Mouse (Mus musculus): ENCODE measurements around the gene Gm10600. TPM values are rescaled to one million over a fixed set of nuclear protein-coding genes. Genes with fewer than 3 reads are reported as not detected.

The Gm10600 gene
- not detected in 2 replicates for polyA plus RNA-seq (2012; rRNA removed)

DNA sequence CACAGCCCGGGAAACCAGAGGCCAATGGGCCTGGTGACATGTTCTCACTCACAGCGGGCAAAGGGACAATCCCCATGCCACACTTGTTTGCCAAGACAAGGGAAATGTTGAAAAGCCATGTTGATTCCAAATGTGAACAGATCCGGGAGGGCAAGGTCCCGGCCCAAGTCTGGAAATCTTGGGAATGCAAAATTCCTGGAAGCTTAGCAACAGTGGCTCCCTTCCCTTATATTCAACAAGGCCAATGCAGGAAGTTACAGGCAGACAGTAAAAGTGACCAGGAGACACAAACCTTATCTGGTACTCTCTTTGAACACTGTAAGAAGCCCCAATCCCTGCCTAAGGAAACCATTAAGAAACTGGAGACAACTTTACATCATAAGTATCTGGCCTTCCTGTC lies at the start of gene Gm10600:
Gm10600 (plus strand) TSS at position 301 of the 400 bp plus-strand sequence.

DNA sequence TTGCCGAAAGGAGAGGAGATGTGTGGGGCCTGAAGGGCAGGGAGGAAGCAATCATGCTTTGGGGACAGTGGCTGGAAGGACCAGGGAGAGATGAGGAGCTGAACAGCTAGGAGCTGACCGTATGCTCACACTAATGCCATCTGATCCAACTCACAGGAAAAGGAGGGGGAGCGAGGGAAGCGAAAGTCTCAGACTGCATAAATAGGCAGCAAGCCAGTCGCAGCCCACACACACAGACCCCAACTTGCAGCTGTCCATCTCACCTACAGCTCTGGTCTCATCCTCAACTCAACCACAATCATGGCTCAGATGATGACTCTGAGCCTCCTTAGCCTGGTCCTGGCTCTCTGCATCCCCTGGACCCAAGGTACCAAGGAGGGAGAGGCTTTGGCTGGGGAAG lies 15.0 kb downstream of the Gm10600 start, which contains the start of gene Ccl21b:
Ccl21b (plus strand) TSS at position 301 of the 400 bp plus-strand sequence.

Other genes with a start within 250 kb of the Gm10600 start
- gene Gm21093, start 205.9 kb upstream of the Gm10600 start, polyA plus RNA-seq (2012; rRNA removed): not detected in 2 replicates
- gene Gm3893, start 149.4 kb upstream of the Gm10600 start, polyA plus RNA-seq (2012; rRNA removed): not detected in 2 replicates
- gene Gm13304, start 125.8 kb upstream of the Gm10600 start, polyA plus RNA-seq (2012; rRNA removed): not detected in 2 replicates
- not detected in 2 replicates for gene Gm13306, start 87.2 kb upstream of the Gm10600 start, polyA plus RNA-seq (2012; rRNA removed)
- 0.14 TPM in 2 replicates for gene Gm13305, start 72.0 kb upstream of the Gm10600 start, polyA plus RNA-seq (2012; rRNA removed)
- not detected in 2 replicates for gene Ccl21b, start 15.1 kb downstream of the Gm10600 start, polyA plus RNA-seq (2012; rRNA removed)
- gene Gm21953, start 53.6 kb downstream of the Gm10600 start, polyA plus RNA-seq (2012; rRNA removed): not detected in 2 replicates
- not detected in 2 replicates for gene Fam205a3, start 77.7 kb downstream of the Gm10600 start, polyA plus RNA-seq (2012; rRNA removed)
- not detected in 2 replicates for gene Gm21586, start 198.7 kb downstream of the Gm10600 start, polyA plus RNA-seq (2012; rRNA removed)
- gene Gm2163, start 226.1 kb downstream of the Gm10600 start, polyA plus RNA-seq (2012; rRNA removed): 0.02 and 0.03 TPM in 2 replicates